19 mouse cellular contexts compared by ENCODE assay signal in genomic region chr4:96551619-96552018, GRCm38 (mm10). TPM values are rescaled to one million over a fixed set of nuclear protein-coding genes. Genes with fewer than 3 reads are reported as not detected.
DNase-seq lines count a peak whose midpoint lies in the region; ATAC-seq and TF ChIP-seq lines count a peak whose summit lies in the region.
"Had no signal": no experiment of that assay in that cellular context is flagged by ENCODE, and none has a peak within 500 bp of the region (broad histone marks: within the 10 kb centered on the region; RNA-seq: fewer than 3 reads in every experiment).

No protein-coding gene starts in this region.

- no peak for DNase-seq in heart, postnatal 4 days
- DNase-seq in lung, embryonic 14.5 days = no peak
- DNase-seq in lung, postnatal 4 days = no peak
- DNase-seq in embryonic facial prominence, embryonic 14.5 days (ENCODE audit: low spot score) = no peak
- no peak for DNase-seq in spleen, adult 12 weeks (ENCODE audit: low spot score)
- DNase-seq in Muller cell, postnatal 12 days (ENCODE audit: inconsistent ontology term) = no peak
- DNase-seq: B cell, adult 2 months; cerebellum, adult 11 months; kidney, adult 11 months had no signal

- H3K4me2 ChIP-seq in heart, embryonic 12.5 days = peak overlapping the region; percentile 26; the same call in 1 of the 2 replicates
- H3K4me2 ChIP-seq in lung, embryonic 14.5 days = peak overlapping the region; percentile 15; the same call in 1 of the 2 replicates
- H3K4me2 ChIP-seq in embryonic facial prominence, embryonic 14.5 days (ENCODE audit: low read depth, low read length) = peak overlapping the region; percentile 36
- peak overlapping the region; percentile 29 for H3K4me2 ChIP-seq in neural tube, embryonic 13.5 days

- H3K36me3 ChIP-seq in heart, embryonic 12.5 days = no peaks in the 10 kb centered on the region
- no peaks in the 10 kb centered on the region for H3K36me3 ChIP-seq in lung, embryonic 14.5 days (ENCODE audit: insufficient read depth)
- no peaks in the 10 kb centered on the region for H3K36me3 ChIP-seq in embryonic facial prominence, embryonic 14.5 days (ENCODE audit: control insufficient read depth, insufficient read depth, low read length)
- no peaks in the 10 kb centered on the region for H3K36me3 ChIP-seq in neural tube, embryonic 13.5 days
- H3K36me3 ChIP-seq: G1E had no signal

- no peak overlapping the region for H3K4me3 ChIP-seq in heart, embryonic 12.5 days
- no peak overlapping the region for H3K4me3 ChIP-seq in lung, embryonic 14.5 days (ENCODE audit: low read depth, low read length)
- no peak overlapping the region for H3K4me3 ChIP-seq in embryonic facial prominence, embryonic 14.5 days (ENCODE audit: low read depth, low read length)
- peak overlapping the region; percentile 13 for H3K4me3 ChIP-seq in neural tube, embryonic 13.5 days

- WGBS in heart, embryonic 12.5 days = 71% methylated on average over 3 of the region's 3 CpGs
- 81% methylated on average over 3 of the region's 3 CpGs for WGBS in lung, embryonic 14.5 days
- WGBS in embryonic facial prominence, embryonic 14.5 days = 88% methylated on average over 3 of the region's 3 CpGs
- WGBS in neural tube, embryonic 13.5 days = 93% methylated on average over 3 of the region's 3 CpGs

- no peaks in the 10 kb centered on the region for H3K9me3 ChIP-seq in heart, embryonic 12.5 days (replicated peaks)
- no peaks in the 10 kb centered on the region for H3K9me3 ChIP-seq in lung, embryonic 14.5 days (ENCODE audit: low read depth, low read length)
- H3K9me3 ChIP-seq in embryonic facial prominence, embryonic 14.5 days (ENCODE audit: control insufficient read depth, low read length) = no peaks in the 10 kb centered on the region
- H3K9me3 ChIP-seq in neural tube, embryonic 13.5 days = no peaks in the 10 kb centered on the region

- no peak overlapping the region for H3K9ac ChIP-seq in heart, embryonic 12.5 days
- H3K9ac ChIP-seq in lung, embryonic 14.5 days = no peak overlapping the region
- 0 out of 2 replicates have a peak overlapping the region, but pooled peaks have one; percentile 30 for H3K9ac ChIP-seq in embryonic facial prominence, embryonic 14.5 days (ENCODE audit: low read depth, low read length)
- H3K9ac ChIP-seq in neural tube, embryonic 13.5 days = no peak overlapping the region
- H3K9ac ChIP-seq: liver, embryonic 14.5 days had no signal

- ATAC-seq in heart, embryonic 12.5 days (ENCODE audit: insufficient number of reproducible peaks, low FRiP score) = no peak
- ATAC-seq in lung, embryonic 14.5 days (ENCODE audit: insufficient read depth) = no peak
- no peak for ATAC-seq in embryonic facial prominence, embryonic 14.5 days (ENCODE audit: low read depth)
- ATAC-seq in neural tube, embryonic 13.5 days (ENCODE audit: low read depth) = no peak

- no peaks in the 10 kb centered on the region for H3K27me3 ChIP-seq in heart, embryonic 12.5 days (replicated peaks)
- no peaks in the 10 kb centered on the region for H3K27me3 ChIP-seq in lung, embryonic 14.5 days (ENCODE audit: insufficient read depth, low read length)
- H3K27me3 ChIP-seq in embryonic facial prominence, embryonic 14.5 days (replicated peaks; ENCODE audit: control insufficient read depth, insufficient read depth, low read length) = no peaks in the 10 kb centered on the region
- H3K27me3 ChIP-seq in neural tube, embryonic 13.5 days = no peaks in the 10 kb centered on the region

- H3K4me1 ChIP-seq in heart, embryonic 12.5 days (replicated peaks) = peaks cover 8% of the 10 kb centered on the region; the same call in 1 of the 2 replicates
- 0 out of 2 replicates have a peak, but pooled peaks cover 5% of the 10 kb centered on the region for H3K4me1 ChIP-seq in lung, embryonic 14.5 days (ENCODE audit: insufficient read depth)
- peaks cover 8% of the 10 kb centered on the region for H3K4me1 ChIP-seq in embryonic facial prominence, embryonic 14.5 days (ENCODE audit: control insufficient read depth, insufficient read depth, low read length)
- H3K4me1 ChIP-seq in neural tube, embryonic 13.5 days (replicated peaks) = peaks cover 3% of the 10 kb centered on the region

- TF ChIP-seq CTCF in lung, embryonic 14.5 days (IDR thresholded peaks at IDR 0.05; ENCODE audit: low read depth) = no peak

- no peak overlapping the region for H3K27ac ChIP-seq in heart, embryonic 12.5 days (ENCODE audit: poor library complexity, severe bottlenecking)
- H3K27ac ChIP-seq in lung, embryonic 14.5 days (ENCODE audit: low read depth) = no peak overlapping the region
- no peak overlapping the region for H3K27ac ChIP-seq in embryonic facial prominence, embryonic 14.5 days (replicated peaks; ENCODE audit: low read depth, low read length)
- no peak overlapping the region for H3K27ac ChIP-seq in neural tube, embryonic 13.5 days (replicated peaks)
- H3K27ac ChIP-seq: liver, embryonic 14.5 days; macrophage had no signal

RNA-seq across cellular contexts. Expression of gene Cyp2j6, which starts 1.8 kb away (rescaled TPM):
- polyA plus RNA-seq in heart, embryonic 12.5 days (2016; fragmentation: Nextera tagmentation; extraction: Ambion mirVana) = 4.4 and 4.9 TPM in 2 replicates
- 1 to 10 TPM; 2.7 to 2.9 TPM for total RNA-seq in heart, postnatal 4 days (2021)
- 5.8 and 6.5 TPM in 2 replicates for polyA plus RNA-seq in lung, embryonic 14.5 days (2014; fragmentation: Nextera tagmentation; extraction: Ambion mirVana)
- polyA plus RNA-seq in embryonic facial prominence, embryonic 14.5 days (2014; fragmentation: Nextera tagmentation; extraction: Ambion mirVana) = 7.3 and 8.9 TPM in 2 replicates
- polyA plus RNA-seq in neural tube, embryonic 13.5 days (2015; fragmentation: Nextera tagmentation; extraction: Ambion mirVana) = 7.1 and 7.7 TPM in 2 replicates
- polyA plus RNA-seq: G1E had no signal

RNA-seq across cellular contexts. Expression of gene Cyp2j9, which starts 39.8 kb away (rescaled TPM):
- polyA plus RNA-seq in heart, embryonic 12.5 days (2016; fragmentation: Nextera tagmentation; extraction: Ambion mirVana) = 0.84 and 1.1 TPM in 2 replicates
- total RNA-seq in heart, postnatal 4 days (2021) = under 1 TPM; 0.34 to 0.38 TPM
- 2.5 and 3.0 TPM in 2 replicates for polyA plus RNA-seq in lung, embryonic 14.5 days (2014; fragmentation: Nextera tagmentation; extraction: Ambion mirVana)
- polyA plus RNA-seq in embryonic facial prominence, embryonic 14.5 days (2014; fragmentation: Nextera tagmentation; extraction: Ambion mirVana) = 3.3 TPM in 2 replicates
- 4.8 and 6.7 TPM in 2 replicates for polyA plus RNA-seq in neural tube, embryonic 13.5 days (2015; fragmentation: Nextera tagmentation; extraction: Ambion mirVana)
- total RNA-seq: G1E had no signal
- polyA plus RNA-seq: G1E had no signal

RNA-seq across cellular contexts. Expression of gene Cyp2j8, which starts 44.4 kb away (rescaled TPM):
- not detected in 2 replicates for polyA plus RNA-seq in heart, embryonic 12.5 days (2016; fragmentation: Nextera tagmentation; extraction: Ambion mirVana)
- total RNA-seq in heart, postnatal 4 days (2021) = not detected
- polyA plus RNA-seq in lung, embryonic 14.5 days (2014; fragmentation: Nextera tagmentation; extraction: Ambion mirVana) = not detected in 2 replicates
- not detected in 2 replicates for polyA plus RNA-seq in embryonic facial prominence, embryonic 14.5 days (2014; fragmentation: Nextera tagmentation; extraction: Ambion mirVana)
- polyA plus RNA-seq in neural tube, embryonic 13.5 days (2015; fragmentation: Nextera tagmentation; extraction: Ambion mirVana) = not detected in 2 replicates
- total RNA-seq: adrenal gland, postnatal 4 days; G1E; heart, adult 8-10 months; layer of hippocampus, adult 8-10 months; left cerebral cortex, postnatal 36 days had no signal
- polyA plus RNA-seq: G1E; liver, embryonic 14.5 days; macrophage; testis, adult 2 months had no signal
